Mouse (Mus musculus): Measurements from ENCODE around the gene Rabl6. TPM values are rescaled to one million over a fixed set of nuclear protein-coding genes. Genes with fewer than 3 reads are reported as not detected.

The Rabl6 gene
- polyA plus RNA-seq, 1 experiment, result 58.2 TPM

DNA sequence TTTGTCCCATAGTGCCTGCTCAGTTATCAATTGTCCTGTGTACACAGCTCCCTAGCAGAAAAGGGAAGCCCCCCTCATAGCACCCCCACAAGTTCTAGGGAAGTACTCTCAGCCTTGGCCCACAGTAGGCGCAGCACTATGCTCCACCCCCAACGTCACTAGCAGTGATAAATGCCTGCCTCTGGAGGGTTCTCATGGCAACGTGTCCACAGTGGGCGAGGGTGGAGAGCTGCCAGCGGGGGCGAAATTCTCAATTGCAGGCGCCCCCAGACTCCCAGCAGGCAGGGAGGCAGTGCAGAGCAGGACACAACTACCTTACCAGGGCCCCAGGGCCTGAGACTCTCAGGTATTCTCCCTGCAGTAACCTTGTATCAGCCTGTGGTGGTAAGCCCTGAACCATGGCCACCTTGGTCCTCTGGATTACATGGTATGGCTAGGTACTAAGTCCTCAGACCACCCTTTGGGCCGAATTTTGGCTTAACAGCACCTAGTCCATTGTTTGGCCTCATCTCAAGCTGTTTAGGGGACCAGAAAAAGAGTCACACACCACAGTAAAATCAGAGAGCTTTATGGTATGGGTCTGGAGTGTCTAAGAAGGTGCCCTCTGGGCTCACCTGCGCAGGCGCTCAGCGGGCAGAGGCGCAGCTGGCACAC, 25.7 kb downstream of the Rabl6 start:
- peaks cover 51% of the 10 kb centered on the region for H3K36me3 ChIP-seq (replicated peaks; ENCODE audit: low read length)
- H3K4me3 ChIP-seq (replicated peaks), result no peak overlapping the region
- peaks cover 23% of the 10 kb centered on the region for H3K9me3 ChIP-seq
- H3K27me3 ChIP-seq (replicated peaks), result peaks cover 38% of the 10 kb centered on the region
- H3K4me1 ChIP-seq, result peaks cover 52% of the 10 kb centered on the region
- TF ChIP-seq FLI1 (IDR thresholded peaks at IDR 0.05; ENCODE audit: low read length) (no peak), GATA1 (IDR thresholded peaks at IDR 0.05; ENCODE audit: borderline replicate concordance, low read length) (no peak)

DNA sequence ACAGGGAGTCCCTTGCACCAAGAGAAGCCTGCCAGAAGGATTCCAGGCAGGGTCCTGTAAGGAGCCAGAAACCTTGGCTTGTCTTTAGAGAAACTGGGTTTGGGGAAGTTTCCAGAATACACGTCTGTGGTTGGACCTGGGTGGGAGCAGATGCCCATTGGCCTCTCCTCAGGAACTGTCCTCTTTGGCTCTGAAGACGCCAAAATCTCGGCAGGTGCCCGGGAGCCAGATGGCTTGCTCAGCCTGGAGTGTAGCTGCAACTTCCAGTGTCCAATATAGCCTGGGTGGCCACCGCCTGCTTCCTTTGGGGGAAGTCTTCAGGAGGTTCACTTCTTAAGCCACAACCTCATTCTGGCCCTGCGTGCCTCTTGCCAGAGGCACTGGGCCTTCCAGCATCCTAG, 26.4 kb downstream of the Rabl6 start:
- H3K36me3 ChIP-seq (replicated peaks; ENCODE audit: low read length), result peaks cover 44% of the 10 kb centered on the region
- H3K4me3 ChIP-seq (replicated peaks), result peak overlapping the region; percentile 90
- TF ChIP-seq GATA1 (IDR thresholded peaks at IDR 0.05; ENCODE audit: borderline replicate concordance, low read length) (no peak), FLI1 (IDR thresholded peaks at IDR 0.05; ENCODE audit: low read length) (no peak)
- H3K9me3 ChIP-seq, result peaks cover 30% of the 10 kb centered on the region
- H3K4me1 ChIP-seq, result peaks cover 59% of the 10 kb centered on the region
- H3K27me3 ChIP-seq (replicated peaks), result peaks cover 44% of the 10 kb centered on the region

DNA sequence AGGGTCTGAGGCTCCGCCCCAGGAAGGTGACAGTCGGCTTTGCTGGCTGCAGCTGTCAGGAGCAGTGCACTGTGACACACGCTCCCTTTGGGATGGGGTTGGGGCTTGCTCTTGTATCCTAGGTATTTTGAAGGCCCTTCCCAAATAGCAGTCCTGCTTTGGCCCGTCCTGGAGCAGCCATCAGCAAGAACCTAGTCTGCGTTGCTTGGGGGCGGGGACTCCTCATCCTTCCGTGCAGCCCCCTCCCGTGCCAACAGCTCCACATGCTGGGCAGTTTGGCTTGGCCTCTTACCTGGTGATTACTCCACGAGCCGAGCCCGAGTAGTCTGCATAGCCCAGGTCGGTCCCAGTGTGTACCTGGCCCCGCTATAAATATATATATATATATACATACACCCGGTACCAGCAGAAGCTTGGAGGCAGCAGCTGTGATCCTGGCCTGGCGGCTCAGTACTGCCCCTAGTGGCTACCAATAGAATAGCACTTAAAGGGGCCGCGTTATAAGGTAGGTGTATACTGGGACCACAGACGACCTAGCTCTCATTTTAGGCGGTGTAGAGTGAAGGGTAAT, 26.9 kb downstream of the Rabl6 start, which contains the start of gene Ajm1:
TSS of gene Ajm1 (minus strand) at position 464 of the 571 bp plus-strand sequence.
- Histone ChIP-seq H3K9me3 (peaks cover 36% of the 10 kb centered on the region), H3K36me3 (replicated peaks; ENCODE audit: low read length) (peaks cover 39% of the 10 kb centered on the region), H3K4me3 (replicated peaks) (peak within 1 kb of the TSS; percentile 90), H3K4me1 (peaks cover 59% of the 10 kb centered on the region), H3K27me3 (replicated peaks) (peaks cover 50% of the 10 kb centered on the region)
- TF ChIP-seq FLI1 (IDR thresholded peaks at IDR 0.05; ENCODE audit: low read length) (no peak), GATA1 (IDR thresholded peaks at IDR 0.05; ENCODE audit: borderline replicate concordance, low read length) (no peak)

DNA sequence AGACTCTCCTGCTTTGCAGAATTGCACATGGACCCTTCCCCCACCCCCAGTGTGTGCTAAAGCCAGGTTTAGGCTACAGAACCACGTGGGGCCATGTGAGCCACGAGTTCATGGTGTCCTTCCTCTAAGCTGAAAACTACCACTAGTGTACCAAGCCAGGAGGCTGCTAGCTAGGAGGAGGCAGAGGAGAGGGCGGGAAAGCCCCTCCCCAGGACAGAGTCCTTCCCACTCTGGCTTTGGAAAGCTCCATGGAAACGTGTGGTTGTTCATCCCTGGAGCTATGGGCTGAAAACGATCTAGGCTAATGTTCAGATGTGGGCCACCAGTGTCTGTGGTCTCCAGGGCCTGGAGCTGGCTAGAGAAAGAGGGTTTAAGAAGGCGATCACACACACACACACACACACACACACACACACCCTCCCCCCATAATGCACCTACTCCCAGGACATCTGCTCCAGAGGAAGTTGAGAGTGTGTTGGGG, 27.7 kb downstream of the Rabl6 start:
- Histone ChIP-seq H3K27me3 (replicated peaks) (peaks cover 57% of the 10 kb centered on the region), H3K4me1 (peaks cover 61% of the 10 kb centered on the region), H3K4me3 (replicated peaks) (peak overlapping the region; percentile 8), H3K9me3 (peaks cover 39% of the 10 kb centered on the region), H3K36me3 (replicated peaks; ENCODE audit: low read length) (peaks cover 33% of the 10 kb centered on the region)
- TF ChIP-seq FLI1 (IDR thresholded peaks at IDR 0.05; ENCODE audit: low read length) (no peak), GATA1 (IDR thresholded peaks at IDR 0.05; ENCODE audit: borderline replicate concordance, low read length) (no peak)

DNA sequence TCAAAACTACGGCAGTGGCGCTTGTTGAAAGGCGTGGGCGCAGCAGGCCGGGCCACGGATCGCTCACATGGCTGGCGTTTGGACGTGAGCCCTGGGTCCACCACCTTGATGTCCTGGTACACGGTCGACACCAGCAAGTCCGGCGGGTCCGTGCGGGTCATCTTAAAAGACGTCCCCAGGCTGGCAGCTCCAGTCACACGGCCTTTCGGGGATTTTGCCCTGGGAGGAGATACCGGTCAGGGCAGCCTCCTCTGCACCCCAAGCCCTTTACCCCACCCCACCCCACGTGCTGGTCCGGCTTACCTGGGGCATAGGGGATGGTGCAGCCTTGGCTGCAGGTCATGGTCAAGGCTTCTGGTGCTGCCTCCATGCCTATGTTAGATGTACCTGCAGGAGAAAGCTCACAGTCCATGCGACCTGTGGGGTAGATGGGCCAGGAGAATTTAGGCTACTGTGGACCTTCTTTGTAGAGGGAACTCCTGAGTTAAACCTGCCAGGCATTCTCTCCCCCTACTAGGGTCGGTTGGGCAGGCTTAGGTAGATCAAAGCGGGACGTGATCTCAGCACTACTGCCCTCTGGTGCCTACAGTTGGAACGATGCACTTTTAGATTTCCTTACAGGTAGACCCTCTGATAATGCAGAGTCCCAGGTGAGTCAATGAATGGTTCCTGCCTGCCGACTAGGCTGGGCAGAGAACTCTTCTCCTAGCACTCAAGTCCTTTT, 28.4 kb downstream of the Rabl6 start:
- Histone ChIP-seq H3K4me1 (peaks cover 68% of the 10 kb centered on the region), H3K9me3 (peaks cover 39% of the 10 kb centered on the region), H3K27me3 (replicated peaks) (peaks cover 61% of the 10 kb centered on the region), H3K4me3 (replicated peaks) (peak overlapping the region; percentile 69), H3K36me3 (replicated peaks; ENCODE audit: low read length) (peaks cover 25% of the 10 kb centered on the region)
- TF ChIP-seq FLI1 (IDR thresholded peaks at IDR 0.05; ENCODE audit: low read length), result no peak
- no peak for TF ChIP-seq GATA1 (IDR thresholded peaks at IDR 0.05; ENCODE audit: borderline replicate concordance, low read length)

DNA sequence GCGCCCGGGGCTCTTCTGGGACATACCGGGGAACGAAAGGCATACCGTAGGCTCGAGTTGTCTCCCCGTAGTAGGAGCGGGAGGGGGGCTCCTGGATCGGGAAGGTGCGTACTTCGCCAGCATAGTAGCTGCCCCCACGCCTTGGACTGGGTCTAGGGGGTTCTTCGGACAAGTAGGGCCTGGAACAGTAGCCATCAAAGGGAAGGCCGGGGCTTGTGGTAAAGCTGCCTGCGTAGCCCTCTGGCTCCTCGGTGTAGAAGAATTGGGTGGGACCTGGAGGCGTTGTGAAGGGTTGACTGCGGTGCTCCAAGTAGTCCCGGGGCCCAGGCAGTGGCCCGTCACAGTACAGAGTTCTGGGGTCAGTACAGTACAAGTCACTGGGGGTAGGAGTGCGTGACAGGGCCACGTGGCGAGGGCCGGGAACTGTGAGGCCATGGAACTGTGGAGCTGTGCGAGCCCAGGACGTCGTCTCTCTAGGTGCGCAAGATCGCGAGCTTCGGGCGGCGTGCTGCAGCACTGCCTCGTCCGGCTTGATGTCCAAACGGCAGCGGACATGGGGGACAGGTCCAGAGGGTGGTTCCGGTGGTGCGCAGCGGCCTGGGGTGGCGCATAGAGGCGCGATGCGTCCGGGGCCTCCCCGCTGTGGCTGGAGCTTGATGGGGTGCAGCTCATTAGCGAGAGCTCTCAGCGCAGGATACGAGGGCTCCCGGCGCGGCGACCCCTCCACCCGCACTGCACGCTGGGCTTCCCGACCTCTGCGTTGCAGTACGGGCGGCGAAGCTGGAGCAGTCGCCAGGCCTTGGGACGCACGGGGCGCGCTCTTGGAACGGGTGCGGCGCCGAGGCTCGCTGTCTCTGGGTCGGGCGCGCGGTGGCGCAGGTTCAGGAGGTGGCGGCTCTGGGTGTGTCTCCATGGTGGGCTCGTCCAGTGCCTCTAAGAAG, 29.3 kb downstream of the Rabl6 start:
- peaks cover 39% of the 10 kb centered on the region for H3K9me3 ChIP-seq
- H3K36me3 ChIP-seq (replicated peaks; ENCODE audit: low read length), result peaks cover 17% of the 10 kb centered on the region
- H3K4me3 ChIP-seq (replicated peaks), result peak overlapping the region; percentile 76
- peaks cover 77% of the 10 kb centered on the region for H3K4me1 ChIP-seq
- TF ChIP-seq GATA1 (IDR thresholded peaks at IDR 0.05; ENCODE audit: borderline replicate concordance, low read length) (no peak), FLI1 (IDR thresholded peaks at IDR 0.05; ENCODE audit: low read length) (no peak)
- H3K27me3 ChIP-seq (replicated peaks), result peaks cover 61% of the 10 kb centered on the region

DNA sequence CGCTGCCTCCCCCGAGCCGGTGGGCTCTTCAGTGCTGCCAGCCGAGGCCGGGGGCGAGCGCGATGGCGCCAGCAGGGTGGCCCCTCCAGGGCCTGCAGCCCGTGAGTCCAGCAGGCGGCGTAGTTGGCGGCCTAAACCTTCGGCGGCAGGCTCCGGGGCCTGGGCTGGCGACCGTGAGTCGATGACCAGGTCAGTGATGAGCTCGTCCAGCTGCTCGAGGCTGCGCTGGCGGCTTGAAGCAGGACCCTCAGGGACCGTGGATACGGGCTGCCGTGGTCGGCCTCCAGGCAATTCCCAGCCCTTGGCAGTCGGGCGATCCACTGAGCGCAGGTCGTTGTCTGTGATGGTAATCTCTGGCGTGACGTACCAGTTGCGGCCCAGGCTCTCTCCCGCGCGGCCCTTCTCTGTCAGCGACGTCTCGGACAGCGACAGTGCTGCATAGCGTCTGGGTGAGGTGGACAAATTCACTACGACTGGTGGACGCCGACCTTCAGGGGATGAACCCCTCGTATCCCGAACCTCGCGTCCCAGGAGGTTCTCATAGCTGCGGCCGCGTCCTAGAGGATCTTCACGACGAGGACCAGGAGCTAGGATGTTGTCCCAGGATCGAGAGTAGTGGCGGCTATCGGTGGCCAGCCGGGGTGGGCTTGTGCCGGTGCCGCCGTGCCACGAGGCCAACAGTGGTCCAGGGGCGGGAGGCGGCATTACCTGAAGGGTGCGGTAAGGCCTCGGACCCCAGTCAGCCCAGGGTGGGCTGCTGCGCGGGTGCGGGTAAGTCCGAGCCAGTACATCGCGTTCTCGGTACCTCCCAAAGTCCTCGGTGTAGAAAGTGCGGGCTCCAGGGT, 30.1 kb downstream of the Rabl6 start:
- Histone ChIP-seq H3K4me1 (peaks cover 86% of the 10 kb centered on the region), H3K27me3 (replicated peaks) (peaks cover 61% of the 10 kb centered on the region), H3K4me3 (replicated peaks) (peak overlapping the region; percentile 86), H3K9me3 (peaks cover 39% of the 10 kb centered on the region), H3K36me3 (replicated peaks; ENCODE audit: low read length) (peaks cover 8% of the 10 kb centered on the region)
- TF ChIP-seq GATA1 (IDR thresholded peaks at IDR 0.05; ENCODE audit: borderline replicate concordance, low read length), result no peak
- TF ChIP-seq FLI1 (IDR thresholded peaks at IDR 0.05; ENCODE audit: low read length), result no peak

DNA sequence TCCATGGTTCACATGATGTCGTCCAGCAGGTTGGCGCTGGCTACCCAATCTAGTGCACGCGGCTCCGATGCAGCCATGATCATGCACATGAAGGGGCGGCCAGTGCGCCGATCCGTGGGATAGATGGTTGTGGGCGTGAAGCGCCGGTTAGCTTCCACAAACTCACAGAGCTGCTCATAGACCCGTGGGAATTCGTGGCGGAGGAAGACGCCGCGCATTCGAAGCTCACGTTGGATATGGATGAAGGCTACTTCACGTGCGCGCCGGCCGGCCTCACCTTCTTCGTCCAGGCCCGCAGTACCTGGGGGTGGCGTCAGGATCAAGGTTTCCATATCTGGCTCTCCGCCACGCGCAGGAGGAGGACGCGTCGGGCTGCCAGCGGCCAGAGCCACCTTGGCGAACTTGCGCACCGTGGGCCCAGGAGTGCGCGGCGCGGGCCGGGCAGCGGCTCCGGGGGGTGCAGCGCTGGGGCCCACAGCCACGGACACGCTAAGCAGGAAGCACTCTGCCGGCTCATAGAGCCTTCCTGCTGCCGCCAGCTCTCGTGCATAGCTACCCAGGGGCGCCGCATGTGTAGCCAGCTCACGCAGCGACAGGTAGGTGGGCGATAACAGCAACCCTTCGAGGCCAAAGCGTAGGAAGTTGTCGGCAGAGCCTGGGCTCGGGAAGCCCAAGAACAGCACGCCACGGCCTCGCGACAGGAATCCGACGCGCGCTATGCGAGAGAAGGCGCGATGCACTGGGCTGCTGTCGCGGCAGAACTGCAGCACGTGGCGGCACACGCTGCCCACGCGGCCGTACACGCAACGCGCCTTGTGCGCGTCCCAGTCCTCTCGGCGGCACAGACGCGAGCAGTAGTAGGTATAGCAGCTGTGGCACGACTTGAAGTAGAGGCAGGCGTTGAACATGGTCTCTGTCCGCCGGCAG, 31.1 kb downstream of the Rabl6 start:
- peaks cover 61% of the 10 kb centered on the region for H3K27me3 ChIP-seq (replicated peaks)
- TF ChIP-seq FLI1 (IDR thresholded peaks at IDR 0.05; ENCODE audit: low read length), result no peak
- no peak for TF ChIP-seq GATA1 (IDR thresholded peaks at IDR 0.05; ENCODE audit: borderline replicate concordance, low read length)
- peak overlapping the region; percentile 86 for H3K4me3 ChIP-seq (replicated peaks)
- H3K9me3 ChIP-seq, result peaks cover 39% of the 10 kb centered on the region
- H3K36me3 ChIP-seq (replicated peaks; ENCODE audit: low read length), result no peaks in the 10 kb centered on the region
- H3K4me1 ChIP-seq, result peaks cover 86% of the 10 kb centered on the region

Data from megakaryocyte, embryonic 14.5 days (primary cell).